ENCODE assay signal across 12 mouse cellular contexts in genomic region chr16:25804955-25805354, GRCm38 (mm10).
DNase-seq lines count a peak whose midpoint lies in the region; ATAC-seq lines count a peak whose summit lies in the region.
"Had no signal": no experiment of that assay in that cellular context is flagged by ENCODE, and none has a peak within 500 bp of the region (broad histone marks: within the 10 kb centered on the region; RNA-seq: fewer than 3 reads in every experiment).

No protein-coding gene starts in this region.

- 70% methylated on average over 3 of the region's 3 CpGs for WGBS in kidney, embryonic 16.5 days
- WGBS in embryonic facial prominence, embryonic 14.5 days: 54% methylated on average over 3 of the region's 3 CpGs
- WGBS in hindbrain, embryonic 12.5 days: 69% methylated on average over 3 of the region's 3 CpGs

- no peak overlapping the region for H3K9ac ChIP-seq in kidney, embryonic 16.5 days (replicated peaks; ENCODE audit: low read length)
- H3K9ac ChIP-seq in embryonic facial prominence, embryonic 14.5 days (ENCODE audit: low read depth, low read length): peak overlapping the region; percentile 8; the same call in 1 of the 2 replicates
- no peak overlapping the region for H3K9ac ChIP-seq in hindbrain, embryonic 12.5 days
- H3K9ac ChIP-seq: liver, embryonic 13.5 days had no signal

- H3K27ac ChIP-seq in kidney, embryonic 16.5 days (ENCODE audit: low read length): no peak overlapping the region
- no peak overlapping the region for H3K27ac ChIP-seq in embryonic facial prominence, embryonic 14.5 days (replicated peaks; ENCODE audit: low read depth, low read length)
- no peak overlapping the region for H3K27ac ChIP-seq in hindbrain, embryonic 12.5 days
- H3K27ac ChIP-seq: liver, embryonic 13.5 days had no signal

- H3K4me3 ChIP-seq in kidney, embryonic 16.5 days (ENCODE audit: low read length): no peak overlapping the region
- peak overlapping the region; percentile 10 for H3K4me3 ChIP-seq in embryonic facial prominence, embryonic 14.5 days (ENCODE audit: low read depth, low read length)
- no peak overlapping the region for H3K4me3 ChIP-seq in hindbrain, embryonic 12.5 days
- H3K4me3 ChIP-seq: liver, embryonic 13.5 days had no signal

- H3K9me3 ChIP-seq in kidney, embryonic 16.5 days (ENCODE audit: low read length): no peaks in the 10 kb centered on the region
- no peaks in the 10 kb centered on the region for H3K9me3 ChIP-seq in embryonic facial prominence, embryonic 14.5 days (ENCODE audit: control insufficient read depth, low read length)
- H3K9me3 ChIP-seq in hindbrain, embryonic 12.5 days (replicated peaks): no peaks in the 10 kb centered on the region
- H3K9me3 ChIP-seq: liver, embryonic 13.5 days had no signal

- H3K4me1 ChIP-seq in kidney, embryonic 16.5 days (ENCODE audit: insufficient read depth, low read length): 0 out of 2 replicates have a peak, but pooled peaks cover 3% of the 10 kb centered on the region
- no peaks in the 10 kb centered on the region for H3K4me1 ChIP-seq in embryonic facial prominence, embryonic 14.5 days (ENCODE audit: control insufficient read depth, insufficient read depth, low read length)
- H3K4me1 ChIP-seq in hindbrain, embryonic 12.5 days: no peaks in the 10 kb centered on the region
- H3K4me1 ChIP-seq: liver, embryonic 13.5 days had no signal

- no peaks in the 10 kb centered on the region for H3K27me3 ChIP-seq in kidney, embryonic 16.5 days (ENCODE audit: insufficient read depth, low read length)
- no peaks in the 10 kb centered on the region for H3K27me3 ChIP-seq in embryonic facial prominence, embryonic 14.5 days (replicated peaks; ENCODE audit: control insufficient read depth, insufficient read depth, low read length)
- H3K27me3 ChIP-seq in hindbrain, embryonic 12.5 days: no peaks in the 10 kb centered on the region
- H3K27me3 ChIP-seq: liver, embryonic 13.5 days had no signal

- no peaks in the 10 kb centered on the region for H3K36me3 ChIP-seq in kidney, embryonic 16.5 days (ENCODE audit: insufficient read depth, low read length)
- no peaks in the 10 kb centered on the region for H3K36me3 ChIP-seq in embryonic facial prominence, embryonic 14.5 days (ENCODE audit: control insufficient read depth, insufficient read depth, low read length)
- H3K36me3 ChIP-seq in hindbrain, embryonic 12.5 days: no peaks in the 10 kb centered on the region
- H3K36me3 ChIP-seq: liver, embryonic 13.5 days had no signal

- ATAC-seq in kidney, embryonic 16.5 days (ENCODE audit: low FRiP score, low TSS enrichment): no peak
- no peak for ATAC-seq in embryonic facial prominence, embryonic 14.5 days (ENCODE audit: low read depth)
- ATAC-seq in hindbrain, embryonic 12.5 days (ENCODE audit: low FRiP score): no peak
- ATAC-seq: CD4-positive, CD25-positive, alpha-beta regulatory T cell, adult 4 months had no signal

- no peak overlapping the region for H3K4me2 ChIP-seq in kidney, embryonic 16.5 days (replicated peaks; ENCODE audit: low read depth, low read length)
- H3K4me2 ChIP-seq in embryonic facial prominence, embryonic 14.5 days (ENCODE audit: low read depth, low read length): peak overlapping the region; percentile 44
- H3K4me2 ChIP-seq in hindbrain, embryonic 12.5 days (replicated peaks): no peak overlapping the region
- H3K4me2 ChIP-seq: liver, embryonic 13.5 days had no signal

- peak; percentile 72 for DNase-seq in kidney, adult 11 months
- DNase-seq in adrenal gland, postnatal 10 days: peak; percentile 40
- DNase-seq in embryonic facial prominence, embryonic 14.5 days (ENCODE audit: low spot score): no peak
- DNase-seq in lung, postnatal 14 days: peak; percentile 10
- no peak for DNase-seq in testis, postnatal 14 days (ENCODE audit: low spot score)
- DNase-seq: heart, postnatal 10 days; liver, embryonic 13.5 days; midbrain, embryonic 14.5 days; thymus, postnatal 4 days had no signal

Comparison
In these comparisons a context has a peak if more than half of its experiments do, and no peak if none do; other contexts are left out.
1. DNase-seq: peak in kidney, adult 11 months (single experiment), adrenal gland, postnatal 10 days (single experiment) and lung, postnatal 14 days (single experiment); none in embryonic facial prominence, embryonic 14.5 days (single experiment) and testis, postnatal 14 days (single experiment).